Mouse (Mus musculus): ENCODE results near the gene Zdhhc18. TPM values are rescaled to one million over a fixed set of nuclear protein-coding genes. Genes with fewer than 3 reads are reported as not detected.

Zdhhc18 gene
- 53.7 and 98.5 TPM in 2 replicates for polyA plus RNA-seq (2012; ENCODE audit: insufficient read depth, low replicate concordance)

- H3K4me3 ChIP-seq (replicated peaks), result peak within 1 kb of the TSS; percentile 90
- H3K4me1 ChIP-seq, result peaks cover 18% of the 10 kb centered on the region
- peaks cover 15% of the 10 kb centered on the region for H3K9me3 ChIP-seq
- H3K36me3 ChIP-seq (replicated peaks; ENCODE audit: low read length), result peaks cover 11% of the 10 kb centered on the region
- no peak for TF ChIP-seq FLI1 (IDR thresholded peaks at IDR 0.05; ENCODE audit: low read length)
- no peaks in the 10 kb centered on the region for H3K27me3 ChIP-seq (replicated peaks)
These were observed at the start of gene Zdhhc18 for GRCm38 (mm10) chr4:133649989-133650699. Gene Zdhhc18 (minus strand): TSS chr4:133650154.

- H3K36me3 ChIP-seq (replicated peaks; ENCODE audit: low read length), result peaks cover 95% of the 10 kb centered on the region
These were observed 45.4 kb upstream of the Zdhhc18 start for GRCm38 (mm10) chr4:133695363-133695762.

GRCm38 (mm10) chr4:133690252-133690651 lies 40.3 kb upstream of the Zdhhc18 start:
- H3K9me3 ChIP-seq, result no peaks in the 10 kb centered on the region
- no peaks in the 10 kb centered on the region for H3K27me3 ChIP-seq (replicated peaks)
- H3K4me1 ChIP-seq, result peaks cover 38% of the 10 kb centered on the region
- no peak overlapping the region for H3K4me3 ChIP-seq (replicated peaks)
- peaks cover 100% of the 10 kb centered on the region for H3K36me3 ChIP-seq (replicated peaks; ENCODE audit: low read length)
- no peak for TF ChIP-seq GATA1 (IDR thresholded peaks at IDR 0.05; ENCODE audit: borderline replicate concordance, low read length)
- TF ChIP-seq FLI1 (IDR thresholded peaks at IDR 0.05; ENCODE audit: low read length), result no peak

More at GRCm38 (mm10) chr4:133695363-133695762, 45.4 kb upstream of the Zdhhc18 start:
- Histone ChIP-seq H3K9me3 (no peaks in the 10 kb centered on the region), H3K4me3 (replicated peaks) (no peak overlapping the region), H3K27me3 (replicated peaks) (no peaks in the 10 kb centered on the region), H3K4me1 (peaks cover 25% of the 10 kb centered on the region)
- no peak for TF ChIP-seq FLI1 (IDR thresholded peaks at IDR 0.05; ENCODE audit: low read length)
- TF ChIP-seq GATA1 (IDR thresholded peaks at IDR 0.05; ENCODE audit: borderline replicate concordance, low read length), result no peak

GRCm38 (mm10) chr4:133688417-133689067 lies 38.6 kb upstream of the Zdhhc18 start:
- peaks cover 100% of the 10 kb centered on the region for H3K36me3 ChIP-seq (replicated peaks; ENCODE audit: low read length)
- no peaks in the 10 kb centered on the region for H3K27me3 ChIP-seq (replicated peaks)
- H3K4me1 ChIP-seq, result peaks cover 47% of the 10 kb centered on the region
- TF ChIP-seq FLI1 (IDR thresholded peaks at IDR 0.05; ENCODE audit: low read length) (no peak), GATA1 (IDR thresholded peaks at IDR 0.05; ENCODE audit: borderline replicate concordance, low read length) (no peak)
- no peaks in the 10 kb centered on the region for H3K9me3 ChIP-seq
- H3K4me3 ChIP-seq (replicated peaks), result no peak overlapping the region

- no peak for TF ChIP-seq FLI1 (IDR thresholded peaks at IDR 0.05; ENCODE audit: low read length)
- TF ChIP-seq GATA1 (IDR thresholded peaks at IDR 0.05; ENCODE audit: borderline replicate concordance, low read length), result no peak
- peaks cover 47% of the 10 kb centered on the region for H3K4me1 ChIP-seq
- H3K27me3 ChIP-seq (replicated peaks), result no peaks in the 10 kb centered on the region
- peaks cover 99% of the 10 kb centered on the region for H3K36me3 ChIP-seq (replicated peaks; ENCODE audit: low read length)
- H3K4me3 ChIP-seq (replicated peaks), result no peak overlapping the region
- H3K9me3 ChIP-seq, result no peaks in the 10 kb centered on the region
These were observed 37.2 kb upstream of the Zdhhc18 start for GRCm38 (mm10) chr4:133687126-133687525.

- no peaks in the 10 kb centered on the region for H3K27me3 ChIP-seq (replicated peaks)
- H3K36me3 ChIP-seq (replicated peaks; ENCODE audit: low read length), result peaks cover 99% of the 10 kb centered on the region
- H3K4me3 ChIP-seq (replicated peaks), result no peak overlapping the region
- no peaks in the 10 kb centered on the region for H3K9me3 ChIP-seq
- H3K4me1 ChIP-seq, result peaks cover 43% of the 10 kb centered on the region
- no peak for TF ChIP-seq FLI1 (IDR thresholded peaks at IDR 0.05; ENCODE audit: low read length)
- TF ChIP-seq GATA1 (IDR thresholded peaks at IDR 0.05; ENCODE audit: borderline replicate concordance, low read length), result no peak
These were observed 36.6 kb upstream of the Zdhhc18 start for GRCm38 (mm10) chr4:133686512-133686911.

- peaks cover 50% of the 10 kb centered on the region for H3K4me1 ChIP-seq
- H3K9me3 ChIP-seq, result no peaks in the 10 kb centered on the region
- H3K4me3 ChIP-seq (replicated peaks), result no peak overlapping the region
- no peak for TF ChIP-seq GATA1 (IDR thresholded peaks at IDR 0.05; ENCODE audit: borderline replicate concordance, low read length)
- TF ChIP-seq FLI1 (IDR thresholded peaks at IDR 0.05; ENCODE audit: low read length), result no peak
- H3K27me3 ChIP-seq (replicated peaks), result peaks cover 2% of the 10 kb centered on the region
- H3K36me3 ChIP-seq (replicated peaks; ENCODE audit: low read length), result peaks cover 78% of the 10 kb centered on the region
These were observed 30.3 kb upstream of the Zdhhc18 start for GRCm38 (mm10) chr4:133680206-133680786.

GRCm38 (mm10) chr4:133679629-133680028 lies 29.7 kb upstream of the Zdhhc18 start:
- H3K4me3 ChIP-seq (replicated peaks), result no peak overlapping the region
- H3K9me3 ChIP-seq, result no peaks in the 10 kb centered on the region; the same call in 1 of the 2 replicates
- H3K27me3 ChIP-seq (replicated peaks), result peaks cover 2% of the 10 kb centered on the region
- TF ChIP-seq GATA1 (IDR thresholded peaks at IDR 0.05; ENCODE audit: borderline replicate concordance, low read length) (no peak), FLI1 (IDR thresholded peaks at IDR 0.05; ENCODE audit: low read length) (no peak)
- H3K36me3 ChIP-seq (replicated peaks; ENCODE audit: low read length), result peaks cover 72% of the 10 kb centered on the region
- H3K4me1 ChIP-seq, result peaks cover 49% of the 10 kb centered on the region

GRCm38 (mm10) chr4:133677266-133677665 lies 27.3 kb upstream of the Zdhhc18 start:
- peaks cover 54% of the 10 kb centered on the region for H3K4me1 ChIP-seq
- H3K9me3 ChIP-seq, result no peaks in the 10 kb centered on the region; the same call in 1 of the 2 replicates
- H3K27me3 ChIP-seq (replicated peaks), result peaks cover 3% of the 10 kb centered on the region
- peaks cover 49% of the 10 kb centered on the region for H3K36me3 ChIP-seq (replicated peaks; ENCODE audit: low read length)
- no peak overlapping the region for H3K4me3 ChIP-seq (replicated peaks)
- no peak for TF ChIP-seq FLI1 (IDR thresholded peaks at IDR 0.05; ENCODE audit: low read length)
- TF ChIP-seq GATA1 (IDR thresholded peaks at IDR 0.05; ENCODE audit: borderline replicate concordance, low read length), result no peak

GRCm38 (mm10) chr4:133676189-133676588 lies 26.2 kb upstream of the Zdhhc18 start:
- H3K36me3 ChIP-seq (replicated peaks; ENCODE audit: low read length), result peaks cover 38% of the 10 kb centered on the region
- TF ChIP-seq FLI1 (IDR thresholded peaks at IDR 0.05; ENCODE audit: low read length), result no peak
- TF ChIP-seq GATA1 (IDR thresholded peaks at IDR 0.05; ENCODE audit: borderline replicate concordance, low read length), result no peak
- no peak overlapping the region for H3K4me3 ChIP-seq (replicated peaks)
- peaks cover 3% of the 10 kb centered on the region for H3K27me3 ChIP-seq (replicated peaks)
- H3K4me1 ChIP-seq, result peaks cover 57% of the 10 kb centered on the region
- H3K9me3 ChIP-seq, result no peaks in the 10 kb centered on the region; the same call in 1 of the 2 replicates
